Mouse (Mus musculus): Measurements from ENCODE around the gene Nek1.

- no peak for TF ChIP-seq CTCF (IDR thresholded peaks at IDR 0.05; ENCODE audit: low read depth)
- no peak for TF ChIP-seq EP300 (IDR thresholded peaks at IDR 0.05; ENCODE audit: low read depth)
Observed at GRCm38 (mm10) chr8:61132561-61133134, 139.7 kb downstream of the Nek1 start.

Measured in heart, postnatal 0 days (tissue).